Mouse (Mus musculus) B cell, adult (primary cell): Measurements from ENCODE around the gene Sult1e1. TPM values are rescaled to one million over a fixed set of nuclear protein-coding genes. Genes with fewer than 3 reads are reported as not detected.

ENCODE experiments used
- total RNA-seq: library from RNA; stranded (reverse); gene quantifications from 4 replicates; pipeline ENCODE4 v1.2.4, GENCODE M21; 2023; ENCODE audit not compliant: inconsistent age

The Sult1e1 gene
- total RNA-seq, result not detected in 4 replicates

DNA sequence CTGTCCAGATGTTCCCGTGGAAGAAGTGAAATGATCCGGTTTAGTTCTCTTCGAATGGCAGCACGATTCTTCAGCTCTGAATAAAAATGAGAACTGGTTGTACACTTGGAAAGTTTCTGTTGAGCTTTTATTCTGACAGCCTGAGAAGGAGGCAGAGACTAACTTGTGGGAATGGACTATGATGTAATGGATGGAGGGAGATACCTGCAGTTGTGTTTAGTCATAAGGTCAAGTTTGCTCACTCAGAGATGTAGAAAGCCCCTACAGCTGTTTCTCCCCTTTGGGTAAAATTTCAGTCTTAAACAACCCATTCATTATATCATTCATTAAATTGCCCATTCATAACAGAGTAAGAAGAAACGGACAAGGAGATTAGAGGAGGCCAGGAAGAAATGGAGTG is at the start of gene Sult1e1:
Sult1e1 (minus strand) TSS at position 101 of the 400 bp plus-strand sequence.

DNA sequence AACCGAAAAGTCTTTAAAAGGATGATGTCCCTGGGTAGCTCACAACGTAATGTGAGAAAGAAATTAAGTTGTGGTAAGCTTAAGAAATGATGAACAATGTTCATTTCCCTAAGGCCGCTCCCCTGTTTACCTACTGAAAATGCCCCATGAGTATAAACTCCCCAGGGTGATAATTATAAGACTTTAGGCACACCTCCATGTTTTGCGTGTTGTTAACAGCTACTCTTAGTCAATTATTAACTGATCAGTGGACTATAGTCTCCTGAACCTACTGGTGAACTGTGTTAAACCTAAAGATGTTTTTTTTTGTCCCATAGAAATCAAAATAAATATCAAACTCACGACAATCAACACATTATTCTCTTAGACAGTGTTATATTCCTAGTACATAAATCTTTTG is 22.5 kb downstream of the Sult1e1 start, which contains the start of gene Sult1d1:
Sult1d1 (minus strand) TSS at position 183 of the 400 bp plus-strand sequence.

DNA sequence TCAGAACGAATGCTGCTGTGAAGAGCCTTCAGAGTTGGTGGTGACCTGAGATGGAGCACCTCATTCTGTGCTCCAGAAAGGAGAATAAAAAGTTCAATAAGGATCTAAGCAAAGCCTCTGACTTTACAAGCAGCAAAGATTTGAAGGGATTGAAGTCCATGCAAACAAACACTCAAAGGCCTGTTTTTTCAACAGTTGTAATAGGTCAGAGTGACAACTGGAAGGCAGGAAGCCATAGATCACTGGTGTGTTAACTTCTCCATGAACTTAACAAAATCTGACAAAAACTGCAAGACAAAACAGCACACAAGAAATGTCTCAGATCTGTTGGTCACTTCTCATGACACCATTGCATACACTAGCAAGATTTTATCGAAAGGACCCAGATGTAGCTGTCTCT is 53.3 kb downstream of the Sult1e1 start, which contains the start of gene Sult1b1:
Sult1b1 (minus strand) TSS at position 85 of the 400 bp plus-strand sequence.

Other genes with a start within 250 kb of the Sult1e1 start
- not detected in 4 replicates for gene Ugt2b38, start 167.4 kb downstream of the Sult1e1 start, total RNA-seq
- not detected in 4 replicates for gene Ugt2a2, start 109.3 kb downstream of the Sult1e1 start, total RNA-seq
- not detected in 4 replicates for gene Gm43638, start 104.8 kb downstream of the Sult1e1 start, total RNA-seq
- gene Ugt2a1, start 100.7 kb downstream of the Sult1e1 start, total RNA-seq, result not detected in 4 replicates
- gene Sult1b1, start 53.4 kb downstream of the Sult1e1 start, total RNA-seq, result not detected in 4 replicates
- not detected in 4 replicates for gene Sult1d1, start 22.6 kb downstream of the Sult1e1 start, total RNA-seq
- gene Csn1s1, start 74.6 kb upstream of the Sult1e1 start, total RNA-seq, result not detected in 4 replicates
- gene Csn2, start 108.0 kb upstream of the Sult1e1 start, total RNA-seq, result not detected in 4 replicates
- gene Csn1s2a, start 183.0 kb upstream of the Sult1e1 start, total RNA-seq, result not detected in 4 replicates
- not detected in 4 replicates for gene Csn1s2b, start 216.5 kb upstream of the Sult1e1 start, total RNA-seq
- not detected in 4 replicates for gene Prr27, start 234.1 kb upstream of the Sult1e1 start, total RNA-seq